Mouse (Mus musculus) heart, embryonic 12.5 days (tissue): Measurements from ENCODE around the gene Zfp963. TPM values are rescaled to one million over a fixed set of nuclear protein-coding genes. Genes with fewer than 3 reads are reported as not detected.
"Not testable (repeated sequence)": the region's sequence is repeated elsewhere in the genome, so short reads cannot be mapped to it uniquely, and the experiment has no call there.

Experiments
- ATAC-seq: fragments of 200-750 bp; cut with Nextera tagmentation; 2 replicates; pipeline ENCODE4 v1.8.0; 2017; ENCODE audit warnings: moderate TSS enrichment, moderate library complexity; ENCODE audit not compliant: insufficient number of reproducible peaks, low FRiP score
- H3K27ac ChIP-seq: fragments of 300-500 bp; sonication (generic); 2 replicates; pipeline ENCODE4 v1.5.1; 2016; ENCODE audit warnings: mild to moderate bottlenecking, moderate library complexity; ENCODE audit not compliant: poor library complexity, severe bottlenecking
- H3K27me3 ChIP-seq: fragments of 300-500 bp; sonication (generic); replicated peaks from 2 replicates; pipeline ENCODE4 v1.6.1; 2016; ENCODE audit warnings: mild to moderate bottlenecking, moderate library complexity
- H3K36me3 ChIP-seq: fragments of 300-500 bp; sonication (generic); 2 replicates; pipeline ENCODE4 v1.6.1; 2016; ENCODE audit warnings: mild to moderate bottlenecking, moderate library complexity
- H3K4me1 ChIP-seq: fragments of 300-500 bp; sonication (generic); replicated peaks from 2 replicates; pipeline ENCODE4 v1.6.1; 2016; ENCODE audit warnings: mild to moderate bottlenecking
- H3K4me2 ChIP-seq: fragments of 300-500 bp; sonication (generic); 2 replicates; pipeline ENCODE4 v1.6.1; 2016; ENCODE audit warnings: mild to moderate bottlenecking, moderate library complexity
- H3K4me3 ChIP-seq: fragments of 300-500 bp; sonication (generic); 2 replicates; pipeline ENCODE4 v1.5.1; 2016; ENCODE audit warnings: mild to moderate bottlenecking
- H3K9ac ChIP-seq: fragments of 300-500 bp; sonication (generic); 2 replicates; pipeline ENCODE4 v1.6.1; 2016; ENCODE audit warnings: mild to moderate bottlenecking, moderate library complexity
- H3K9me3 ChIP-seq: fragments of 300-500 bp; sonication (generic); replicated peaks from 2 replicates; pipeline ENCODE4 v1.6.1; 2016; ENCODE audit warnings: mild to moderate bottlenecking, moderate library complexity
- WGBS: fragments of 180-500 bp; shearing (Covaris S2); methylation state at CpG from one replicate; pipeline ENCODE4 v1.1.7; 2016; 5-methylcytosine and 5-hydroxymethylcytosine counted together
- polyA plus RNA-seq: library from polyadenylated mRNA; unstranded; fragments of >200 nt; fragmentation: Nextera tagmentation; extraction: Ambion mirVana; gene quantifications from 2 replicates; pipeline ENCODE4 v1.2.1, GENCODE M21; 2016

Zfp963 gene
- polyA plus RNA-seq, 1 experiment from 2014 or later: 2.9 TPM

GRCm38 (mm10) chr8:69740763-69741162 is 9.0 kb downstream of the Zfp963 start:
- Histone ChIP-seq H3K4me1 (no peaks in the 10 kb centered on the region), H3K36me3 (peaks cover 23% of the 10 kb centered on the region), H3K27me3 (no peaks in the 10 kb centered on the region), H3K27ac (no peak overlapping the region), H3K4me2 (no peak overlapping the region), H3K9ac (no peak overlapping the region), H3K4me3 (no peak overlapping the region), H3K9me3 (no peaks in the 10 kb centered on the region)
- ATAC-seq: no peak
- WGBS: 85% methylated on average over 6 of the region's 6 CpGs

- Histone ChIP-seq H3K4me2 (no peak overlapping the region), H3K9me3 (no peaks in the 10 kb centered on the region), H3K4me1 (no peaks in the 10 kb centered on the region), H3K4me3 (no peak overlapping the region), H3K27me3 (no peaks in the 10 kb centered on the region), H3K27ac (no peak overlapping the region), H3K9ac (no peak overlapping the region), H3K36me3 (no peaks in the 10 kb centered on the region)
- whole genome bisulfite sequencing: 65% methylated on average over 1 of the region's 1 CpGs
- ATAC-seq: no peak
Measured at GRCm38 (mm10) chr8:69735495-69735894, 14.3 kb downstream of the Zfp963 start.

DNA sequence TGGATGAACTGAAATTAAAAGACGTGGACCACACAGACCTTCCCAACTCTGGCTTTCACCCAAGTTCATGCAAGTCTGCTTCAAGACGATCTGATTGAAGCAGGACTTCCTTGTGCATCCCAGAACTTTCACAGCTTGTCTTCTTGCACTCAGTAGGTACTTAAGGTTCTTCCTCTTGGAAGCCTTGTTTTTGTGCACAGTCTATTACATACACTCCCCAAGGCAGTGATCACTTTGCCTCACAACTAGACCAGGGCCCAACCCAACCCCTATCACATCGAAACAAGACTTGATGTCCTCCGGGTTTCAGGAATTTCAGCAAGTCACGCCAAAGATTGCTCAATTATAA is 32.6 kb downstream of the Zfp963 start:
- 45% methylated on average over 5 of the region's 5 CpGs for WGBS
- Histone ChIP-seq H3K27ac (peak overlapping the region; percentile 29; the same call in 1 of the 2 replicates), H3K4me2 (peak overlapping the region; percentile 62), H3K4me1 (peaks cover 22% of the 10 kb centered on the region), H3K4me3 (peak overlapping the region; percentile 96), H3K9ac (no peak overlapping the region), H3K36me3 (peaks cover 16% of the 10 kb centered on the region), H3K27me3 (no peaks in the 10 kb centered on the region), H3K9me3 (no peaks in the 10 kb centered on the region)
- peak; percentile 3; the same call in 1 of the 2 replicates for ATAC-seq

DNA sequence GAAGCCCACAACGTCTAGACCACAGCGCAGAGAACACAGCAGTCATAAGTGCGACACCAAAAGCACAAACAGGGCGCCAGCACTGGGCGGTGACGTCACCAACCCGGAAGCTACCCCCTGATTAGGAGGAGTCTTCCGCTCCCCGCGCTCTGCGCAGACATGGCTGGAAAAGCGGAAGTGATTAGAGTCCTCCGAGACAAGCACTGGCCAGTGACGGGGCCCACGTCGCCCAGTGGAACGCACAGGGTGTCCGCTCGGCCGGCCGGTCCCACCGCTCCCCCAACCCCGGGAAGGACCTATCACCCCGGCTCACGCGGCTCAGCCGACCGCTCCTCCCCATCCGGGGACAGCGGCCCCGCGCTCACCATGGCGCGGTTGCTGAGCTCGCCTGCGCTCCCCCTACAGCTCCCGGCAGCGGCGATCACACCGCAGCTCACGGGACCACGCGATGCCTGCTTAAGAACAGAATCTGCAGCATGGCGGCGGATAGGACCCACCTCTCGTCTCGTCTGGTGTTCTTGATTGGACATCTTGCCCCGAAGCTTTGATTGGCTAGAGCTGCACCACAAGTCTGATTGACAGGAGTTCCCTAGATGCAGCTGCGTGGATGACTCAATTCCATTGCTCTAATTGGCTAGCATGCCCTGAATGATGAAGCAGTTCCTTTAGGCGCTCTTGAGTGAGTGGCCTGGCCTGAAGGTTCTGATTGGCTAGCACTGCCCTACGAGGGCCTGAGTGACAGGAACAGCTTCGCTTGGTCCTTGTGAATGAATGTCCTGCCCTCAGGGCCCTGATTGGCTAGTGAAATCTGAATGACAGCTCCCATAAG is 33.2 kb downstream of the Zfp963 start:
- under 1% methylated on average over 52 of the region's 52 CpGs for WGBS
- Histone ChIP-seq H3K4me3 (peak overlapping the region; percentile 96), H3K4me1 (peaks cover 22% of the 10 kb centered on the region), H3K4me2 (peak overlapping the region; percentile 62), H3K9me3 (no peaks in the 10 kb centered on the region), H3K36me3 (peaks cover 21% of the 10 kb centered on the region), H3K27me3 (no peaks in the 10 kb centered on the region), H3K27ac (peak overlapping the region; percentile 100), H3K9ac (peak overlapping the region; percentile 97)
- ATAC-seq: peak; percentile 99

- ATAC-seq: no peak
- Histone ChIP-seq H3K4me1 (peaks cover 22% of the 10 kb centered on the region), H3K27me3 (no peaks in the 10 kb centered on the region), H3K9ac (peak overlapping the region; percentile 52), H3K27ac (no peak overlapping the region), H3K4me3 (peak overlapping the region; percentile 23), H3K4me2 (peak overlapping the region; percentile 60), H3K9me3 (no peaks in the 10 kb centered on the region), H3K36me3 (peaks cover 33% of the 10 kb centered on the region)
- WGBS: 74% methylated on average over 6 of the region's 6 CpGs
Measured at GRCm38 (mm10) chr8:69715366-69715765, 34.4 kb downstream of the Zfp963 start.

GRCm38 (mm10) chr8:69713516-69713915 is 36.3 kb downstream of the Zfp963 start:
- H3K9ac ChIP-seq: no peak overlapping the region
- H3K27ac ChIP-seq: no peak overlapping the region
- H3K9me3 ChIP-seq: 0 out of 2 replicates have a peak, but pooled peaks cover 3% of the 10 kb centered on the region
- H3K4me1 ChIP-seq: peaks cover 22% of the 10 kb centered on the region
- H3K4me3 ChIP-seq: no peak overlapping the region
- no peak overlapping the region for H3K4me2 ChIP-seq
- 80% methylated on average over 8 of the region's 8 CpGs for WGBS
- ATAC-seq: no peak
- peaks cover 51% of the 10 kb centered on the region for H3K36me3 ChIP-seq
- no peaks in the 10 kb centered on the region for H3K27me3 ChIP-seq

GRCm38 (mm10) chr8:69710624-69711023 is 39.1 kb downstream of the Zfp963 start, which contains the start of gene Zfp869:
TSS of gene Zfp869 (minus strand) at chr8:69710724.
- H3K36me3 ChIP-seq: peaks cover 80% of the 10 kb centered on the region
- ATAC-seq: not testable (repeated sequence)
- WGBS: 96% methylated on average over 10 of the region's 10 CpGs

GRCm38 (mm10) chr8:69701810-69702209 is 48.0 kb downstream of the Zfp963 start:
- H3K4me3 ChIP-seq: no peak overlapping the region

More at GRCm38 (mm10) chr8:69710624-69711023, 39.1 kb downstream of the Zfp963 start, which contains the start of gene Zfp869:
- not testable (repeated sequence) for H3K27ac ChIP-seq, H3K4me3 ChIP-seq, H3K4me2 ChIP-seq, H3K9ac ChIP-seq, H3K27me3 ChIP-seq, H3K9me3 ChIP-seq
- peaks cover 22% of the 10 kb centered on the region for H3K4me1 ChIP-seq

More at GRCm38 (mm10) chr8:69701810-69702209, 48.0 kb downstream of the Zfp963 start:
- Histone ChIP-seq H3K4me1 (no peaks in the 10 kb centered on the region), H3K36me3 (peaks cover 45% of the 10 kb centered on the region), H3K27ac (no peak overlapping the region), H3K9me3 (peaks cover 17% of the 10 kb centered on the region), H3K4me2 (no peak overlapping the region), H3K27me3 (no peaks in the 10 kb centered on the region), H3K9ac (no peak overlapping the region)
- 78% methylated on average over 6 of the region's 6 CpGs for WGBS
- no peak for ATAC-seq

Other genes with a start within 250 kb of the Zfp963 start
- not detected in 2 replicates for gene Gm7697, start 227.0 kb downstream of the Zfp963 start, polyA plus RNA-seq
- 14.6 and 15.7 TPM in 2 replicates for gene Zfp868, start 124.4 kb downstream of the Zfp963 start, polyA plus RNA-seq
- 2.0 and 2.2 TPM in 2 replicates for gene Zfp964, start 95.5 kb downstream of the Zfp963 start, polyA plus RNA-seq
- gene Zfp869, start 39.2 kb downstream of the Zfp963 start, polyA plus RNA-seq: 21.2 and 22.0 TPM in 2 replicates
- gene Gm20422, start 24.9 kb upstream of the Zfp963 start, polyA plus RNA-seq: 0.33 TPM in 1 of 2 replicates, not detected in the other
- 34.4 and 36.7 TPM in 2 replicates for gene Atp13a1, start 41.2 kb upstream of the Zfp963 start, polyA plus RNA-seq
- gene Zfp866, start 41.2 kb upstream of the Zfp963 start, polyA plus RNA-seq: 16.9 and 18.0 TPM in 2 replicates
- gene Gmip, start 58.7 kb upstream of the Zfp963 start, polyA plus RNA-seq: 8.5 and 8.6 TPM in 2 replicates
- 0.32 and 0.36 TPM in 2 replicates for gene Lpar2, start 72.5 kb upstream of the Zfp963 start, polyA plus RNA-seq
- 4.7 TPM in 2 replicates for gene Pbx4, start 82.5 kb upstream of the Zfp963 start, polyA plus RNA-seq
- gene Cilp2, start 137.7 kb upstream of the Zfp963 start, polyA plus RNA-seq: 0.78 and 0.82 TPM in 2 replicates
- gene Tssk6, start 152.2 kb upstream of the Zfp963 start, polyA plus RNA-seq: 1.9 and 3.1 TPM in 2 replicates
- 309 and 314 TPM in 2 replicates for gene Ndufa13, start 152.6 kb upstream of the Zfp963 start, polyA plus RNA-seq
- gene Yjefn3, start 152.7 kb upstream of the Zfp963 start, polyA plus RNA-seq: 7.4 and 8.9 TPM in 2 replicates
- 55.6 and 59.2 TPM in 2 replicates for gene Gatad2a, start 246.4 kb upstream of the Zfp963 start, polyA plus RNA-seq